Mouse (Mus musculus): ENCODE results near the gene Rcc2. TPM values are rescaled to one million over a fixed set of nuclear protein-coding genes. Genes with fewer than 3 reads are reported as not detected.
A peak's percentile ranks its signal among the peaks of the same experiment; 100 is the strongest.

Gene Rcc2
- polyA plus RNA-seq, 1 experiment from 2014 or later = 21.9 TPM

DNA sequence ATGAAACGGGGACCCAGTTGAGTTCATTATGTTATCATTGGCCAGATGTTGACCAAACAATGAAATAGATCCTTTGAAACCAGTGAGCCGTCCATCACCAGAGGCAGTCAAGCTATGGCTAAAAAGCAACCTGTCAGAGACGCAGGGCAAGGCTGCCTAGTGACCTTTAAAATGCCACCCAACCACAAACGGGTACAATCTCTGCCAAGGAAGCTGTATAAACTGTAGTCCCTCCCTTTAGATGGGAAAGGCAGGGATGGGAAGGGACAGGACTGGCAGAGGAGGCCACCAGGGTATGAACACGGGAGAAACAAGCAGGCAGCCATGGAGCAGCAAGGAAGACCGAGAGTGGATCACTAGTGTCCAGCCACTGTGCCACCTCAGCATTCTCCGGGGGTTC lies 35.3 kb upstream of the Rcc2 start:
- Histone ChIP-seq H3K27me3 (ENCODE audit: control insufficient read depth, insufficient read depth, low read depth, low read length) (no peaks in the 10 kb centered on the region), H3K4me2 (ENCODE audit: low read depth, low read length) (peak overlapping the region; percentile 26; the same call in 1 of the 2 replicates), H3K9ac (ENCODE audit: low read length) (no peak overlapping the region), H3K27ac (ENCODE audit: low read length) (no peak overlapping the region), H3K4me3 (ENCODE audit: low read length) (no peak overlapping the region), H3K4me1 (replicated peaks; ENCODE audit: control insufficient read depth, insufficient read depth, low read length) (peaks cover 26% of the 10 kb centered on the region), H3K9me3 (ENCODE audit: control insufficient read depth, low read length) (no peaks in the 10 kb centered on the region), H3K36me3 (ENCODE audit: control insufficient read depth, insufficient read depth, low read length) (no peaks in the 10 kb centered on the region)
- no peak for ATAC-seq (ENCODE audit: low read depth)
- 70% methylated on average over 7 of the region's 7 CpGs for WGBS

DNA sequence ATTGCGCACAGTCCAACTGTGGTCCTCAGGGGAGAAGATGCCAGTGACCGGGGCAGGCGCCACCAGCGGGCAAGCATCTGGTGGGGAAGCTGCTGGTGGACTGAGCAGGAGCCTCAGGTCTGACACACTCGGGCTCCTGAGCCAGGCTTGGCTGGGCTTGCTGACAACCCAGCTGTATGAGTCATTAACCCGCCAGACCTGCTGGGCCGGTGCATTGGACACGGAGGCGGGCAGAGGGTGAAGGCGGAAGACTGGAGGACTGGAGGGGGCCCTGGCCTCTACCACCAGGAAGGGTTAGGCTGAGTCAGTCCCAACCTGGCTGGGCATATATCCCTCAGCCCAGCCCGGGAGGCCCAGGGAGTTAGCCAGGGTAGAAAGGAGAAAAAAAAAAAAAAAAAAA lies 34.6 kb upstream of the Rcc2 start, which contains the start of gene Arhgef10l:
Gene Arhgef10l (minus strand): TSS at position 253 of the 400 bp plus-strand sequence.
- 42% methylated on average over 11 of the region's 11 CpGs for WGBS
- no peak within 1 kb of the TSS for H3K4me3 ChIP-seq (ENCODE audit: low read length)
- no peaks in the 10 kb centered on the region for H3K36me3 ChIP-seq (ENCODE audit: control insufficient read depth, insufficient read depth, low read length)
- peak; percentile 73 for ATAC-seq (ENCODE audit: low read depth)
- peak within 1 kb of the TSS; percentile 26 for H3K4me2 ChIP-seq (ENCODE audit: low read depth, low read length)
- peaks cover 26% of the 10 kb centered on the region for H3K4me1 ChIP-seq (replicated peaks; ENCODE audit: control insufficient read depth, insufficient read depth, low read length)
- H3K27ac ChIP-seq (ENCODE audit: low read length) = no peak within 1 kb of the TSS
- peak within 1 kb of the TSS; percentile 14; the same call in 1 of the 2 replicates for H3K9ac ChIP-seq (ENCODE audit: low read length)
- no peaks in the 10 kb centered on the region for H3K9me3 ChIP-seq (ENCODE audit: control insufficient read depth, low read length)
- H3K27me3 ChIP-seq (ENCODE audit: control insufficient read depth, insufficient read depth, low read depth, low read length) = no peaks in the 10 kb centered on the region

DNA sequence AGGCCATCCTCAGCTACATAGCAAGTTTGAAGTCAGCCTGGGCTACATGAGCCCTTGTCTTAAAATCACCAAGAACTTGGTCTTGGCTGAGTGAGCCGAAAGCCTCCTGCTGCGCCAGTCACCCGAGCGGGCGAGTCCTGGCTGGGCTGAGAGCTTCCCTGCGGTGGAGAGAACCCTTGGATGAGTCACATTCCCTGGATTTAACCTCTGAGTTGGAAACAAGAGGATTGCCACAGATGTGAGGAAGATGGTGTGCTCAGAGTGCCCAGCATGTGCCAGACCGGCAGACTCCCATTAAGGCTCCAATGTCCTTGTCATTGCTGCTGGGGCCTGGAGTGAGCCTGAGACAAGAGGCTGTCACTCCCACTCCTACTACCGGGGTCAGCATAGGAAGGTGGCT lies 32.5 kb upstream of the Rcc2 start:
- Histone ChIP-seq H3K4me3 (ENCODE audit: low read length) (no peak overlapping the region), H3K36me3 (ENCODE audit: control insufficient read depth, insufficient read depth, low read length) (no peaks in the 10 kb centered on the region), H3K27ac (ENCODE audit: low read length) (no peak overlapping the region), H3K9me3 (ENCODE audit: control insufficient read depth, low read length) (no peaks in the 10 kb centered on the region), H3K4me2 (ENCODE audit: low read depth, low read length) (no peak overlapping the region), H3K9ac (ENCODE audit: low read length) (no peak overlapping the region), H3K27me3 (ENCODE audit: control insufficient read depth, insufficient read depth, low read depth, low read length) (no peaks in the 10 kb centered on the region), H3K4me1 (replicated peaks; ENCODE audit: control insufficient read depth, insufficient read depth, low read length) (peaks cover 9% of the 10 kb centered on the region)
- no peak for ATAC-seq (ENCODE audit: low read depth)
- WGBS = 84% methylated on average over 8 of the region's 8 CpGs

DNA sequence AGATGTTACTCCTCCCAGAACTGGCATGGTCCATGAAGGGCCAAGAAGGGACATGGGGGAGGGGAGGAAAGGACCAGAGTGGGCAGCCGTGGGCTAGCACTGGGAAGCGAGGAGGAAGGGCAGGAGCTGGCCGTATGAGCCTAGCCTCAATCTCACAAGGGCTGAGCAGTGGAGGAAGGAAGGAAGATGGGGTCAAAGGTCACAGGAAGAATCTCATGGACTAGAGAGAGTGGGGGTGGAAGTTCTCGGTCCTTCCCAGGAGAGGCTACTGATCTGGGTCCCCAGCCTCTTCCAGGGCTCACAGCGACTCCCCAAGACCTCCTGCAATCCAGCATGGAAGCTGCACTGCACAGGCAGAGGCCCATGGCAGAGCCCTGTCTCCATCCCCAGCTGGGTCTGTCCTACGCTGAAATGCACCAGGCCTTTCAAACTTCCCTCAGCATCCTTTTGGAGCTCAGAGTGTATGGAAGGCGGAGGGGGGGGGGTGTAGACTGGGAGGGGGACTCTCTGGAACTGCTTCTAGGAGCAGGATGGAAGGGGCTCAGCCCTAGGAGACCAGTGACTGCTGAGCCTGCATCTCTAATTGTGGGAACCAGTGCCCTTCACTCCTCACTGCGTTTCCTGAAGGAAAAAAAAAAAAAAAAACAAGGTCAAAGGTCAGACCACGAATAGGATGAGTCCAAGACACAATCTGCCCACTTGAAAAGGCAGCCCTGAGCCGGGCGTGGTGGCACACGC lies 26.6 kb upstream of the Rcc2 start:
- no peak; the same call in 1 of the 2 replicates for ATAC-seq (ENCODE audit: low read depth)
- 64% methylated on average over 12 of the region's 12 CpGs for WGBS

DNA sequence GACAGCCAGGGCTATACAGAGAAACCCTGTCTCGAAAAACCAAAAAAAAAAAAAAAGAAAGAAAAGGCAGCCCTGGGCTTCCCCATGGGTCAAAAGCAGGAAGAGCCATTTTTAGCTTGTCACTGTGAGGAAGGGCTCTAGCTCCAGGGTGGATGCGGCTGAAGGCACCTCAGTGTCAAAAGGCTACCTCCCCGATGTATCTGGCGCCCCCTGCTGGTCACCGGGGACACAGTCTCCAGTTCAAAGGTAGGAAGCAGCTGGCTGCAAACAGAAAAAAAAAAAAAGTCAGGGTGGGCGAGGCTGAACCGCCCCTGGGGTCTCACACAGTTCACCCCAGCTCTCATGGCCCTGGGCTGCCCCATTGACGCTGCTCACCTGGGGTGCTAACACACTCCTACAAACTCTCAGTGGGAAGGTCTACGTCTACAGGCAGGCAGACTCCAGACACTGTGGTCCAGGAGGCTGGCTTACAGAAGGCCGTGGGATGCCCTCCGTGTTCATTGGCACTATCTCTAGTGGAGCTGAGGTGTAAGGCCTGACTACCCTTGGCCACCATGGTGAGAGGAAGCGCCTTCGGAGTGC lies 25.9 kb upstream of the Rcc2 start:
- Histone ChIP-seq H3K27me3 (ENCODE audit: control insufficient read depth, insufficient read depth, low read depth, low read length) (no peaks in the 10 kb centered on the region), H3K27ac (ENCODE audit: low read length) (no peak overlapping the region), H3K4me3 (ENCODE audit: low read length) (no peak overlapping the region), H3K9ac (ENCODE audit: low read length) (no peak overlapping the region), H3K4me1 (replicated peaks; ENCODE audit: control insufficient read depth, insufficient read depth, low read length) (peaks cover 3% of the 10 kb centered on the region; the same call in 1 of the 2 replicates), H3K36me3 (ENCODE audit: control insufficient read depth, insufficient read depth, low read length) (no peaks in the 10 kb centered on the region), H3K4me2 (ENCODE audit: low read depth, low read length) (no peak overlapping the region), H3K9me3 (ENCODE audit: control insufficient read depth, low read length) (no peaks in the 10 kb centered on the region)
- ATAC-seq (ENCODE audit: low read depth) = peak; percentile 46
- WGBS = 30% methylated on average over 12 of the region's 13 CpGs

More for the DNA sequence above, 26.6 kb upstream of the Rcc2 start:
- Histone ChIP-seq H3K9ac (ENCODE audit: low read length) (no peak overlapping the region), H3K9me3 (ENCODE audit: control insufficient read depth, low read length) (no peaks in the 10 kb centered on the region), H3K4me2 (ENCODE audit: low read depth, low read length) (no peak overlapping the region), H3K36me3 (ENCODE audit: control insufficient read depth, insufficient read depth, low read length) (no peaks in the 10 kb centered on the region), H3K27me3 (ENCODE audit: control insufficient read depth, insufficient read depth, low read depth, low read length) (no peaks in the 10 kb centered on the region), H3K27ac (ENCODE audit: low read length) (no peak overlapping the region), H3K4me3 (ENCODE audit: low read length) (no peak overlapping the region), H3K4me1 (replicated peaks; ENCODE audit: control insufficient read depth, insufficient read depth, low read length) (peaks cover 3% of the 10 kb centered on the region; the same call in 1 of the 2 replicates)

DNA sequence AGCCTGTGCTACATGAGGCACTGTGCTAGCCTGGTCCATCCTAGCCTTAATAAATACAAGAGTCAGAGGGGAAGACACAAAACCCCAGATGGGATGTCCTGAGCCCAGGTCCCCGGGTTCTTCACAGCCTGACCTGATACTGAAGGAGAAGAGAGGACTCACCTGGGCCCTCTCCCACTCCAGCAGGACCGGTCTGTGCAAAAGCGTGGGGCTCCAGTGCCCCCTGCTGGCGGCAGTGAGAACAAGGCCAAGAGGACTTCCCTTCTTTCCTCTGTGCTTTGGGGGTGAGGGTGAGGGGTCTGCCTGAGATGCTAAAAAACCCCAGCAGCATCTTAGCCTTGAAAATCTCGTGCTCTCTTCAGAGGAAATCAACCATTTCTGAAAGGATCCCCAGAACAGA lies 21.3 kb upstream of the Rcc2 start:
- Histone ChIP-seq H3K4me1 (replicated peaks; ENCODE audit: control insufficient read depth, insufficient read depth, low read length) (peaks cover 6% of the 10 kb centered on the region), H3K27ac (ENCODE audit: low read length) (no peak overlapping the region), H3K9me3 (ENCODE audit: control insufficient read depth, low read length) (no peaks in the 10 kb centered on the region), H3K4me2 (ENCODE audit: low read depth, low read length) (no peak overlapping the region), H3K9ac (ENCODE audit: low read length) (no peak overlapping the region), H3K4me3 (ENCODE audit: low read length) (no peak overlapping the region), H3K36me3 (ENCODE audit: control insufficient read depth, insufficient read depth, low read length) (no peaks in the 10 kb centered on the region), H3K27me3 (ENCODE audit: control insufficient read depth, insufficient read depth, low read depth, low read length) (no peaks in the 10 kb centered on the region)
- WGBS = 11% methylated on average over 5 of the region's 5 CpGs
- peak; percentile 4; the same call in 1 of the 2 replicates for ATAC-seq (ENCODE audit: low read depth)

DNA sequence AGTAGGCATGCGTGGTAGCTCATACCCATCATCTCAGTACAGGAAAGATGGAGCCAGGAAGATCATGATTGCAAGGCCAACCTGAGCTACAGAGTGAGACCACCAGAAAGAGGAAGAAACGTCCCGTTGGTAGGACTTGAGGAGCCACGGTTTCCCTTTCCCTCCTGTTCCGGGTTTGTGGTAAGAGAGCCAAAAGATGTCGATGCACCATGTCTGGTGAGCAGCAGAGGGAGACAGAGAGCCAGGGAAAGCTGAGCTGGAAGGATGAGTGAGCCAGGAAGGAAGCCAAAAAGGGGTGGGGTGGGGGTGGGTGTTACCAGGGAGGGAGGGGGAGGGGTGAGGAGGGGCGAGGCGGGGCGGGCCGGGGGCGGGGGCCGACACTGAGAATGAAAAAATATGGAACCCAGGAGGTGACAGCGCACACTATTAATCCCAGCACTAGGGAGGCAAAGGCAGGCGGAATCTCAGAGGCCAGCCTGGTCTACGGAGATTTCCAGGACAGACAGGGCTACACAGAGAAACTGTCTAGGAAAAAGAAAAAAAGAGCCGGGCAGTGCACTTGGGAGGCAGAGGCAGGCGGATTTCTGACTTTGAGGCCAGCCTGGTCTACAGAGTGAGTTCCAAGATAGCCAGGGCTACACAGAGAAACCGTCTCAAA lies 20.5 kb upstream of the Rcc2 start:
- 19% methylated on average over 18 of the region's 18 CpGs for WGBS
- no peaks in the 10 kb centered on the region for H3K9me3 ChIP-seq (ENCODE audit: control insufficient read depth, low read length)
- peak; percentile 56 for ATAC-seq (ENCODE audit: low read depth)

DNA sequence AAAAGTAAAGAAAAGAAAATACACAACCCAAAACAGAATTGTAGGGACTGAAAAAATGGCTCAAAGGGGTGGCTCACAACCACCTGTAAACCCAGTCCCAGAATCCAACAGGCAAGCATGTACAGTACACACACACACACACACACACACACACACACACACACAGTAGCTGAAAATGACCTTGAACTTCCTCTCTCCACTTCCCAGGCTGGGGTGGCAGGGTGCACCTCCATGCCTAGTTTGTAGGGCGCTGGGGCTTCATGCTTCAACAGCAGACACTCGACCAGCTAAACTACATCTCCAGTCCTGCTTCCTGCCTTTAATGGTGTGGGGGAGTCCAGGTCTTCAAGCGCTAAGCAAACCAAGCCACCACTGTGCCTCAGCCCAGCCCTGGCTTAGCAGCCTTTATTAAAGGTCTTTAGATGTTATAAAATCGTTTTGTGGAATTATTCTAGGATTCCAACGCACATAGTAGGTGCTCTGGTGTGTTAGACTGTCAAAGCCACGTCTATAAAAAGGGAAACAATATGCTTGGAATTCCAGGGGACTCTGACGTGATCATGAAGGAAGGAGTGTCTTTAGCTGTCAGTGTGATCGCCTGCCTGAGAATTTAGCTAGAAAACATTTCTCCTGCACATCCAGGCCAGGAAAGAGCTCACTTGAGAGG lies 19.5 kb upstream of the Rcc2 start:
- peaks cover 20% of the 10 kb centered on the region for H3K4me1 ChIP-seq (replicated peaks; ENCODE audit: control insufficient read depth, insufficient read depth, low read length)
- no peak overlapping the region for H3K4me3 ChIP-seq (ENCODE audit: low read length)
- ATAC-seq (ENCODE audit: low read depth) = no peak
- 31% methylated on average over 8 of the region's 8 CpGs for WGBS
- no peaks in the 10 kb centered on the region for H3K27me3 ChIP-seq (ENCODE audit: control insufficient read depth, insufficient read depth, low read depth, low read length)
- no peaks in the 10 kb centered on the region for H3K36me3 ChIP-seq (ENCODE audit: control insufficient read depth, insufficient read depth, low read length)
- H3K27ac ChIP-seq (ENCODE audit: low read length) = peak overlapping the region; percentile 12; the same call in 1 of the 2 replicates
- no peak overlapping the region for H3K9ac ChIP-seq (ENCODE audit: low read length)
- H3K9me3 ChIP-seq (ENCODE audit: control insufficient read depth, low read length) = no peaks in the 10 kb centered on the region
- H3K4me2 ChIP-seq (ENCODE audit: low read depth, low read length) = no peak overlapping the region

More for the DNA sequence above, 20.5 kb upstream of the Rcc2 start:
- Histone ChIP-seq H3K36me3 (ENCODE audit: control insufficient read depth, insufficient read depth, low read length) (no peaks in the 10 kb centered on the region), H3K4me2 (ENCODE audit: low read depth, low read length) (peak overlapping the region; percentile 40), H3K27me3 (ENCODE audit: control insufficient read depth, insufficient read depth, low read depth, low read length) (no peaks in the 10 kb centered on the region), H3K4me1 (replicated peaks; ENCODE audit: control insufficient read depth, insufficient read depth, low read length) (peaks cover 14% of the 10 kb centered on the region), H3K4me3 (ENCODE audit: low read length) (peak overlapping the region; percentile 22), H3K27ac (ENCODE audit: low read length) (no peak overlapping the region), H3K9ac (ENCODE audit: low read length) (peak overlapping the region; percentile 36; the same call in 1 of the 2 replicates)

DNA sequence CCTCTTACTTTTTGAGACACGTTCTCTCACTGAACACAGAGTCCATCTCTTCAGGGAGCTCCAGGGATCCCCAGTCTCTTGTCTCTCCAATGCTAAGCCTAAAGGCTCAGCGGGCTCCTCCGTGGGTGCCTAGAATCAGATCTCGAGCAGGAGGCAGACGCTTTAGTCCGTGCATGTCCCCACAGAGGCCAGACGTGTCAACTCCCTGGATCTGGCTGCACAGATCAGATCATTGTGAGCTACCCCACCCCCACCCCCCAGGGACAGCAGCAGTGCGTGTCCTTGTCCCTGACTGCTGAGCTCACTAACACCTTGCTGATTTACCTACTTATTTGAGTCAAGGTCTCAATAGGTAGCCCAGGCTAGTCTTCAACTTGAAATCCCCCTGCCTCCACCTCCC lies 16.7 kb upstream of the Rcc2 start:
- no peak overlapping the region for H3K9ac ChIP-seq (ENCODE audit: low read length)
- no peak overlapping the region for H3K4me3 ChIP-seq (ENCODE audit: low read length)
- peak overlapping the region; percentile 46 for H3K4me2 ChIP-seq (ENCODE audit: low read depth, low read length)
- peak overlapping the region; percentile 83; the same call in 1 of the 2 replicates for H3K27ac ChIP-seq (ENCODE audit: low read length)
- no peaks in the 10 kb centered on the region for H3K9me3 ChIP-seq (ENCODE audit: control insufficient read depth, low read length)
- no peaks in the 10 kb centered on the region for H3K27me3 ChIP-seq (ENCODE audit: control insufficient read depth, insufficient read depth, low read depth, low read length)
- H3K36me3 ChIP-seq (ENCODE audit: control insufficient read depth, insufficient read depth, low read length) = no peaks in the 10 kb centered on the region
- WGBS = 37% methylated on average over 8 of the region's 8 CpGs
- ATAC-seq (ENCODE audit: low read depth) = no peak
- H3K4me1 ChIP-seq (replicated peaks; ENCODE audit: control insufficient read depth, insufficient read depth, low read length) = peaks cover 20% of the 10 kb centered on the region
